Mouse (Mus musculus): ENCODE measurements around the gene Col4a4.

Gene Col4a4

DNA sequence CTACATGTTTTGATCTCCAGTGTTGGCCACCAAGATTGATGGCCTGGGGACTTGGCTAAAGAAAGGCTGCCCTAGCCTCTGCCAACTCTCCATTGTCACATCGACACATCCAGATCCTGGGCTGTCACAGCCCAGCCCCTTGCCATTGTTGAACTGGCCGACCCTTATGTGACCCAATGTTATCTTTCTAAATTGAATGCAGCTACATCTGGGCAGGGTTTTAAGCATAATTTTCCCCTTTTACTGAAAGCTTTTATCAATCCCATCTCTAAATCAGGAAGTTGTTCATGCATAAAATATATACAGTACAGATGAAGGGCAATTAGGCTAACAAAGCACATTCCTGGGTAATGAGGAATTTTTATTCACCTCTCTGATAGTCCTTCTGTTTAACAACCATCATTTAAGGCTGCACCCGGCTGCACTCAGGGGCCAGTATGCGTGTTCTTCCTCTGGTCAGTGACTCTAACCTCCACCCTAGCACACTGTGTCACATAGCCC, 112.1 kb downstream of the Col4a4 start:
- DNase-seq, result peak; percentile 3

DNA sequence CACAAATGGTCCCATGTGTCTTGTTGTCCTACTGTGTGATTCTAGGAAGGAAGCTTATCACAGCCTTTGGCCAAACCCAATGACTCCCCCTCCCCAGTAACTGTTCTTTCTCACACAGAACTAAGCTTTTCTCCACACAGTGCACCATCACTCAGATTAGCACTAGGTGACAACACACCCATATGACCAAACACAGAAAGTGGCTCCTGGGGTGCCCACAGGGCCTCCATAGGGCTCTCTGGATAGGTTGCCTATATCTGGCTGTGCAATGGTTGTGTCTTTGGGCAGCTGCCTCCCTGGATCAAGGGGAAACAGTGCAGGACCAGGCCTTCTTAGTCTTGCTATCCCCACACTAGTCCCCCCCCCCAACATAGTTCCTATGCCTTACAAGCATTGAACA, 113.2 kb downstream of the Col4a4 start:
- DNase-seq, result no peak

DNA sequence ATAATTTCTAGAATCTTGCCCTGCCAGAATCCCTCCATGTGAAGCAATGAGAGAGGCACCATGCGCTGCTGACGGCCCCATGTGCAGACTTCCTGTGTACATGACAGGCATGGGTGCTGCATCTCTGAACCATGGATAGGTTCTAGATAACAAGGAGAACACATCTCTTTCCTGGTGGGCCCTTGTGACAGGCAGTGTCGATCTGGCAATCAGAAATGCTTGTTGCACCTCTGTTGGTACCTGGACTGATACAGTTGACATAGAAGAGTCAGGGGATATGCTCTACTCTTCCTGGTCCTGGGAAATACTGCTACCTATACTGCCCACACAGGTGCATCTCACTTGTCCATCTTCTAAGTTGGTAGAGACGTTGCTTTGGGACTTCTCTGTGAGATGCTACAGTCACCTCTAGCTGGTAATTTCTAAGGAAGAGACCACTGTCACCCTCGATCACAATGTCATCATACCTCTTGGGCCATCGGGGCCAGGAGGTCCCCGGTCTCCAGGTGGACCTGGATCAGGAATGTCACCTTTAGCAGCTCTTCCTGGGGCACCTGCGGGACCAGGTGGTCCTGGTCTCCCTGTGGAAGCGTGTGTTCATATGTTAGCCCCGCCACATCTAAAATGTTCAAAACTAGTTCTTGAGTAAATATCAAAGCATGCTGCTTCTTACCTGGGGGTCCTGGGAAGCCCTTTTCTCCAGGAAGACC, 116.0 kb downstream of the Col4a4 start:
- no peak for DNase-seq

DNA sequence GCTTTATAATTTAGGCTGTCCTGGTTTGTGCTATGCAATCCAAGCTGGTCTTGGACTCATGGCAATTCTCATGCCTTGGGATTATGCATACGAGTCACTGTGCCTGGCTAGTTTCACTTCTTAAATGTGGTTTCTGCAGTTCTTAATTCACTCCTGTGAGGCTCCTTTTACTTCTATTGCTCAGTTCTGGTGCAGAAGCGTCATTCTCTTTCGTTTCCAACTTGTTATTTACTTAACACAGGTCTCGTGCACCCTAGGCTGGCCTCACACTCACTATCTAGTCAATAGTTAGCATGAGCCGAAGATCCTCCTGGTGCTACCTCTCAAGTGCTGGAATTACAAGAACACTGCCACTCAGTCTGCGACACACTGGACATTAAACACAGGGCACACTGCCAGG, 117.8 kb downstream of the Col4a4 start:
- DNase-seq, result no peak

DNA sequence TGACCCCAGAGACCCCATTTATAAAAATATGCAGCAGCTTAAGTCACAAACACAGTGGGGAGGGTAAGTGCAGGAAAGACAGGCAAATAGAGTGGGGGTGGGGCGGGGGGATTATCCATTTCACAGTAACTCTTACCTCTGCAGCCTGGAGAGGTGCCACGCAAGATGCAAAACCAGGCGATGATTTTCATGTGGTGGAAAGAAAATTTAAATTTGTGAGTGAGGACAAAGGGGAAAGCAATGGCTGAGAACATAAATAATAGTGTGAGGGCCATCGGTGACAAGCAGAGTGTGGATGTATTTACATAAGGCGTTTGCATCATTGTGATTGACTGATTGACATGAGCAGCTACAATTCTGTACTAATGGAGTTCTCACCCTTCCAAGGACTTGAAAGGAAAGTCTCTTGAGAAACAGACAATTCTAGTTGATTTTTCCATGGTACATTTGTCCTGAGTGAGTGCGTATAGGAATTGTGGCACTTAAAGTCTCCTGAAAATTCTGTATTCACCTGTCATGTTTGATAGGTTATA, 121.3 kb downstream of the Col4a4 start:
- DNase-seq, result no peak

GRCm38 (mm10) chr1:82461041-82461440, 125.6 kb downstream of the Col4a4 start:
- DNase-seq, result no peak

GRCm38 (mm10) chr1:82459926-82460325, 126.7 kb downstream of the Col4a4 start:
- DNase-seq, result no peak

DNA sequence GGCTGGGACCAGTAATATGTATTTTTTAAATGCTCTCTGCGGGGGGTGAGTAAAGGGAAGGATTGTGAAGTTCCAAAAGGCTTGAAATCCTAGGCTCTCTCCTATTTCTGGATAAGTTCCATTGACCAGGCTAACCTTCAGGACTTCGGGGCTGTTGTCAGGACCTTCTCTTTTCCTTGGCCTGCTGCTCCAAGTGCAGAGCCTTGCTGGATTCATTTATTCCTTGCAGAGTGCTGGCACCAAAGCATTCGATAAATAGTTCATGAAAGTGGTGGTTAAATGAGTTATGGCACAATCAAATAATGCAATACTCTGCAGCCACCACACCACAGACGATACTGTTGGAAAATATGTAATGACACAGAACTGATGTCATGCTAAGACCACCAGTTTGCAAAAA, 127.3 kb downstream of the Col4a4 start:
- DNase-seq, result no peak

GRCm38 (mm10) chr1:82454031-82454430, 132.6 kb downstream of the Col4a4 start:
- DNase-seq, result no peak

GRCm38 (mm10) chr1:82451927-82452651, 134.6 kb downstream of the Col4a4 start:
- no peak for DNase-seq

GRCm38 (mm10) chr1:82449851-82450250, 136.8 kb downstream of the Col4a4 start:
- DNase-seq, result no peak

DNA sequence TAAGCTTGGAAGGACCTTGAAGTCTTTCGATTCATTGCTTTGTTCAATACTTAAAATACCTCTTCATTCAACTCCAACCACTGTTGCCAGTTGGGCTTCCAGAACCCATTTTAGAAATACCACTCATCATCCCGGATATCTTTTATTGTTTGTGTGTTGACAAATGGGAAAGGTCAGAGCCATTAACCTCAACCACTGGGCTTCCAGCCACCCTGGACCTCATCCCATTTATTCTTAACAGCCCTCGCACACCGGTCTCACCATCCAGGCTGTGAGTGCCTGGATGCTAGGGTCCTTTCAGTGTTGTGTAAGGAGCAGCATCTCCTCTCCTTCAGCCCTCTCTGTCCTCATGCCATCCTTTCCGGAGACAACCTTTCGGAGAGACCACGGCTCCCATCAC, 140.6 kb downstream of the Col4a4 start:
- DNase-seq, result peak; percentile 15

DNA sequence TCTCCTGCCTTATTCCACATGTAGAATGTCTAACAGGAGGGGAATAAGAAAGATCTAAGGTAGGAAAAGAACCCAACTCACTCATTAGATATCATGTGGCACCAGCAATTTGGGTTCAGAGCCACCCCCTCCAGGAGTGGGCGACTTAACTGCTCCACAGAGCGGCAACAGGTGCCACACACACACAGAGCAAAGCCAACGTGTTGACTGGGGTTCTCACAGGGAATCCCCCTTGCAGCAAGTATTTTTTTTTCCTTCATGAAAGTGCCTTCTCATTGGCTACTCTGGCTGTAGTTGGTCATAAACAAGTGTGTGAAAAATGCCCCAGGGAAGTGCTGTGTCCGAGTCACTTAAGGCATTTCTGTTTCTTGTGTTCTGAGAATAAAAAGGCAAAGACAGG, 143.1 kb downstream of the Col4a4 start:
- DNase-seq, result no peak

DNA sequence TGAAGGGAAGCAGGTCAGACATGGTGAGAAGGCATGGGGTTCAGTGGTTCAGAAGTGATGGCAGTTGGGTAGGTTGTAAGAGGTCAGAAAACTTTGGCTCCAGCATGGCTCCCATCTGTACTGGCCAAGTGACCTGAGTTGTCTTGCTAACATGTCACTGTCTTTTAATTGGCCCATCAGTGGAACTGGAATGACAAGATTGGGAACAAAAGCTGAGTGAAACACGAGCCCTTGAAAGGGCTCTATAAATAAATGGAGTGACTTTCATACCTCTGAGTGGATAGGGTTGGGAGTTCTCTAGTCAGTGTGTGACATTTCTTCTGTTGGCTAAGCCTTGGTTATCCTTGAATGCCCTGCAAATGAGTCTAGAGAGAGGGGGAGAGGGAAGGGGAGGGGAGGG, 146.5 kb downstream of the Col4a4 start:
- DNase-seq, result no peak

- DNase-seq, result no peak
Measured at GRCm38 (mm10) chr1:82437273-82437672, 149.4 kb downstream of the Col4a4 start.

GRCm38 (mm10) chr1:82433649-82434005, 153.0 kb downstream of the Col4a4 start:
- DNase-seq, result no peak

DNA sequence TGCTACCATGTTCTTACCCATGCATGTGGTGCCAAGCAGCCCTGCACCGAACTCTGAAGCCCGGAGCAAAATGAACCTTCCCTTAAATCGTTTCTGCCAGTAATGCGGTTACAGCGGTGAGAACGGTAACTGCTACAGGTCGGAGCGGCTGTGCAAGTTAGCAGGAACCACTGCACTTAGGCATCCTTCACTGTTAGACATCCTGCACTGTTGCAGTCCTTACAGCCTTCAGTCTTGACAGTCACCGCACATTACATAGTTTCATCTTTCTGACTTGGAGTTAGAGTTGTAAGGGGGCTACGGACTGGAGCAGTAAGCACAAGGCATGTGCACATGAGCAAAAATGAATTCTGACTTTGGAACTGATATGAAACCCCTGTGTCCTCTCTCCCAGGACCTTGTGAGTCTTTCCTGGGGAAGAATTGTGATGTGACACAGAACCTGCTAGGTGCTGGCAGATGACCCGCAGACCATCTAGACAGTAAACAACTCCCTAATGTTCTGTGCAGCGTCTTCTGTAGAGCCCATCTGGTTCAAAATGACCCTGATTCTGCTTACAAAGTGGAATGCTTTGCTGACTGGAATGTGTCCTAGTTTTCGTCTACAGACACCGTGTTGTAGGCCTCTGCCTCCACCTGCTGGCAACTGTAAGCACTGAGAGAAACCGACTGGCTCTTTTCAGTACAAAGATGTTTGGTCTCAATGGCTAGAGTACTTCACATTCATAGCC, 153.6 kb downstream of the Col4a4 start:
- peak; percentile 75 for DNase-seq

DNA sequence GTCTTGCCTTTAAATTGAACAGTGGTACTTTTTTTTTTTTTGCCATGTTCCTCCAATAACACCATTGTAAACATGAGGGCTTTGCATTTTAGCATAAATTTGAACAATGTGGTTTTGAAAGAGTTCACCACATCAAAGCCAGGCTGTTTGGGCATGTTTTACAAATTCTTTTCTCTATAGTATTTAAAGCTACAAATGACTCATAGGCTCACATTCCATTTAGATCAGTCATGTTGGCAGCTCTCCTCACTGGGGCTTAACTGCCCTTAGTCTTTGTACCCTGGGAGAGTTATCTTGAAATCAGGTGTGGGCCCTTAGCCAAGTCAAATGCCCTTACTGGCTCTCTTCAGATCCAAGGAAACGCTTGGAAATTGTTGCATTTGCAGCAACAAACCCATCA, 157.6 kb downstream of the Col4a4 start:
- DNase-seq, result peak; percentile 85

DNA sequence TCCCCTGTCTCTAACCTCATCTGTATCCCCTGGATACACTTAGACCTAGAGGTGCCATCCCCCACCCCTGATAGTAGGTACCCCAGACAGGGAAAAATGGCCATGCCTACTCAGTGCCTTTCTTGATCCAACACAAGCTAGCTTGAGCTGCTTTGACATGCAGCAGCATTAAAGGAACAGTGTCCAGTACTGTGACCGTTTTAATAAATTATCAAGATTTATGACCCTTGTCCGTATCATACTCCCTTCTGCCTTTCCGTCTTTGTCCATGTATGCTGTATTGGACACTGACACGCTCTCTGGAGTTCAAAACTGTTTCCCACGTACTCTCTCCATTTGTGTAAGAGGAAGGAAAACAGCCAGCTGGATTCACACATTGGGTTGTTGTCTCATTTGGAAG, 158.9 kb downstream of the Col4a4 start:
- DNase-seq, result no peak

DNA sequence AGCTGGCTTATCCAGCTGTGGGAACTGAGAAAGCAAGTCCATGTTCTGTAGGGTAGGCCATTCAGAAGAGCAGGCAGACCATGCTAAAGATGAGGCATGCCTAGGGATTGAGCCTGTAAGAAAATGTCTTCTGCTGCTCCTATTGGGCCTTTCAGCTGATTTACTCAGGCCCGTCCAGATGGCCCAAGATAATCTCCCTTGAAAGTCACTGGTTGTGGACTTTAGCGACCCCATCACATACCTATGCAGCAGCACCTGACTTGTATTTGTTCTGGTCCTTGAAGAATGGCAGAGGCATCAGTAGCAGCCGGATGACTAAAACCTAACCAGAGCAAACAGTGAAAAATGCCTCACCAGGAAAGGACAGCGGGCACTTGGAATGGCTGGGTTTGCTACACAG, 171.0 kb downstream of the Col4a4 start:
- DNase-seq, result no peak

DNA sequence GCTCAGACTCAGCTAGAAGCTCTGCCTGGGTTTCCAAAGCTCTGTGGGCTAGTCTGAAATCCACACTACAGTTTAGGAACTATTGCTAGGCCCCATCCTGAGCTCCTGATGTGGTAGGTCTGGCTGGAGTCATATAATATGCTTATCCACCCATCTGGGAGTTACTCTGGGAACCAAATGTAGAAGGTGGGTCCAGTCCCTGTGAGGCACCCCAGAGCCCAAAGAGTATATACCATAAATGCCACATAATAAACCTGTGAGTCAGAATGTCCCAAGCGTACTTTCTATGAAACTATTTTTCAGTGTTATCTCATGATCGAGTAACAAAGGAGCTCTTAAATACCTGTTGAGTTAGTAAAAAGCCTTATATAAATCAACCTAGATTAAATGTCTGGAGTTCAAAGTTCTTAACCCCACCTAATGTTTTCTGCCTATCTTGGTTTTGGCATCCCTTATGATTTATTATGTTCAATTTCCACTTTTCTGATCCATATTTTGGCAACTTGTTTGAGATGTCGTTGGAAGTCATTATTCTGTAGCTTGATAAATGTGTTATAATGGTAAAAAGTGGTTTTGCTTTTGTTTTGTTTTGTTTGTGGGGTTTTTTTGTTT, 172.1 kb downstream of the Col4a4 start:
- no peak for DNase-seq

GRCm38 (mm10) chr1:82412085-82412484, 174.6 kb downstream of the Col4a4 start:
- DNase-seq, result no peak

GRCm38 (mm10) chr1:82411521-82411920, 175.1 kb downstream of the Col4a4 start:
- no peak for DNase-seq

Data from lung, postnatal 36 days (tissue).